Comparison of ENCODE assay signal across 7 mouse cellular contexts in genomic region chr10:119803633-119804422, GRCm38 (mm10).
DNase-seq lines count a peak whose midpoint lies in the region; ATAC-seq and TF ChIP-seq lines count a peak whose summit lies in the region.

No protein-coding gene starts in this region.

- ATAC-seq in heart, postnatal 0 days (ENCODE audit: insufficient read depth, low read depth): peak; percentile 17; the same call in 1 of the 2 replicates

- H3K36me3 ChIP-seq in heart, postnatal 0 days (replicated peaks; ENCODE audit: control insufficient read depth, insufficient read depth, low read length): no peaks in the 10 kb centered on the region
- H3K36me3 ChIP-seq in midbrain, embryonic 10.5 days: no peaks in the 10 kb centered on the region

- H3K9ac ChIP-seq in heart, postnatal 0 days (replicated peaks; ENCODE audit: low read depth, low read length): no peak overlapping the region

- no peaks in the 10 kb centered on the region for H3K9me3 ChIP-seq in heart, postnatal 0 days (replicated peaks; ENCODE audit: control insufficient read depth, low read length)
- no peaks in the 10 kb centered on the region for H3K9me3 ChIP-seq in midbrain, embryonic 10.5 days (replicated peaks)

- H3K27ac ChIP-seq in heart, postnatal 0 days (ENCODE audit: low read depth): no peak overlapping the region
- H3K27ac ChIP-seq in layer of hippocampus, adult 2 months: no peak overlapping the region
- H3K27ac ChIP-seq in midbrain, embryonic 10.5 days (replicated peaks): no peak overlapping the region

- no peak overlapping the region for H3K4me3 ChIP-seq in heart, postnatal 0 days (ENCODE audit: low read depth, low read length)
- H3K4me3 ChIP-seq in layer of hippocampus, adult 2 months: no peak overlapping the region
- no peak overlapping the region for H3K4me3 ChIP-seq in midbrain, embryonic 10.5 days

- no peak overlapping the region for H3K4me2 ChIP-seq in heart, postnatal 0 days (ENCODE audit: low read depth, low read length)

- TF ChIP-seq CTCF in heart, postnatal 0 days (IDR thresholded peaks at IDR 0.05; ENCODE audit: low read depth): peak; percentile 89
- peak; percentile 89 for TF ChIP-seq CTCF in layer of hippocampus, adult 2 months (conservative IDR thresholded peaks at IDR 0.05)

- no peak for TF ChIP-seq EP300 in heart, postnatal 0 days (IDR thresholded peaks at IDR 0.05; ENCODE audit: low read depth)

- no peaks in the 10 kb centered on the region for H3K4me1 ChIP-seq in heart, postnatal 0 days (ENCODE audit: control insufficient read depth, insufficient read depth)
- H3K4me1 ChIP-seq in midbrain, embryonic 10.5 days: peaks cover 15% of the 10 kb centered on the region

- H3K27me3 ChIP-seq in heart, postnatal 0 days (ENCODE audit: control insufficient read depth, insufficient read depth, low read length): no peaks in the 10 kb centered on the region
- no peaks in the 10 kb centered on the region for H3K27me3 ChIP-seq in midbrain, embryonic 10.5 days (ENCODE audit: low read depth, poor library complexity, severe bottlenecking)

- WGBS in heart, postnatal 0 days: 47% methylated on average over 13 of the region's 13 CpGs
- WGBS in midbrain, embryonic 10.5 days: 61% methylated on average over 13 of the region's 13 CpGs

- DNase-seq in urinary bladder, postnatal 14 days (ENCODE audit: low spot score): peak; percentile 13
- no peak for DNase-seq in urinary bladder, postnatal 25 days (ENCODE audit: low spot score)
- DNase-seq in cerebellum, adult 9-10 months: peak; percentile 63
- DNase-seq in heart, postnatal 0 days (ENCODE audit: low spot score): peak; percentile 66
- peak; percentile 64 to 66 for DNase-seq in layer of hippocampus, adult 2 months (ENCODE audit: low spot score in 2 of 2)
- peak; percentile 49 for DNase-seq in midbrain, embryonic 10.5 days (ENCODE audit: low spot score)
- DNase-seq in urinary bladder, adult 2 months (ENCODE audit: low spot score): no peak

Comparison
In these comparisons a context has a peak if more than half of its experiments do, and no peak if none do; other contexts are left out.
1. DNase-seq: peak in urinary bladder, postnatal 14 days (single experiment), cerebellum, adult 9-10 months (single experiment), heart, postnatal 0 days (single experiment), layer of hippocampus, adult 2 months (2 of 2) and midbrain, embryonic 10.5 days (single experiment); none in urinary bladder, postnatal 25 days (single experiment) and urinary bladder, adult 2 months (single experiment).